Mouse (Mus musculus) embryonic facial prominence, embryonic 11.5 days (tissue): Measurements from ENCODE around the gene Kera. TPM values are rescaled to one million over a fixed set of nuclear protein-coding genes. Genes with fewer than 3 reads are reported as not detected.

ENCODE experiments used
- ATAC-seq: fragments of 200-750 bp; cut with Nextera tagmentation; replicated peaks from 2 replicates; pipeline ENCODE4 v1.8.0; 2017; ENCODE audit warnings: low read depth; ENCODE audit not compliant: insufficient number of reproducible peaks, low FRiP score, low TSS enrichment
- DNase-seq: peaks from one replicate; pipeline ENCODE4 v3.0.0-alpha.2; 2015; ENCODE audit warnings: low spot score
- H3K27ac ChIP-seq: fragments of 300-500 bp; sonication (generic); replicated peaks from 2 replicates; pipeline ENCODE4 v1.5.1; 2014; ENCODE audit warnings: mild to moderate bottlenecking, low read depth, low read length, control low read depth
- H3K27me3 ChIP-seq: fragments of 300-500 bp; sonication (generic); 2 replicates; pipeline ENCODE4 v1.6.1; 2014; ENCODE audit warnings: mild to moderate bottlenecking, low read length, moderate library complexity, mixed read lengths; ENCODE audit not compliant: control insufficient read depth, insufficient read depth
- H3K36me3 ChIP-seq: fragments of 300-500 bp; sonication (generic); replicated peaks from 2 replicates; pipeline ENCODE4 v1.6.1; 2014; ENCODE audit warnings: low read depth, mild to moderate bottlenecking, low read length, moderate library complexity, mixed read lengths; ENCODE audit not compliant: control insufficient read depth, insufficient read depth
- H3K4me1 ChIP-seq: fragments of 300-500 bp; sonication (generic); 2 replicates; pipeline ENCODE4 v1.6.1; 2014; ENCODE audit warnings: low read length, mixed read lengths; ENCODE audit not compliant: control insufficient read depth, insufficient read depth
- H3K4me2 ChIP-seq: fragments of 300-500 bp; sonication (generic); 2 replicates; pipeline ENCODE4 v1.6.1; 2014; ENCODE audit warnings: low read depth, mild to moderate bottlenecking, control low read depth, low read length, moderate library complexity
- H3K4me3 ChIP-seq: fragments of 300-500 bp; sonication (generic); 2 replicates; pipeline ENCODE4 v1.5.1; 2014; ENCODE audit warnings: low read depth, low read length, control low read depth
- H3K9ac ChIP-seq: fragments of 300-500 bp; sonication (generic); replicated peaks from 2 replicates; pipeline ENCODE4 v1.6.1; 2014; ENCODE audit warnings: mild to moderate bottlenecking, control low read depth, low read length
- H3K9me3 ChIP-seq: fragments of 300-500 bp; sonication (generic); replicated peaks from 2 replicates; pipeline ENCODE4 v1.6.1; 2016; ENCODE audit warnings: mild to moderate bottlenecking, low read length, inconsistent platforms, mixed read lengths; ENCODE audit not compliant: control insufficient read depth
- WGBS: fragments of 180-500 bp; shearing (Covaris S2); extraction: QIAGEN DNeasy Blood & Tissue Kit; methylation state at CpG from one replicate; pipeline ENCODE4 v1.1.7; 2014; 5-methylcytosine and 5-hydroxymethylcytosine counted together
- polyA plus RNA-seq: library from polyadenylated mRNA; unstranded; fragments of >200 nt; fragmentation: Nextera tagmentation; extraction: Ambion mirVana; gene quantifications from 2 replicates; pipeline ENCODE4 v1.2.1, GENCODE M21; 2014

The Kera gene
- polyA plus RNA-seq, 1 experiment from 2014 or later: 3.2 TPM

- ATAC-seq (no peak), DNase-seq (no peak)
- Histone ChIP-seq H3K4me1 (no peaks in the 10 kb centered on the region), H3K36me3 (no peaks in the 10 kb centered on the region), H3K27me3 (no peaks in the 10 kb centered on the region), H3K27ac (no peak overlapping the region), H3K9me3 (no peaks in the 10 kb centered on the region), H3K9ac (no peak overlapping the region), H3K4me2 (no peak overlapping the region), H3K4me3 (no peak overlapping the region)
- WGBS: 41% methylated on average over 3 of the region's 3 CpGs
These were observed 15.6 kb upstream of the Kera start for GRCm38 (mm10) chr10:97591036-97591435.

DNA sequence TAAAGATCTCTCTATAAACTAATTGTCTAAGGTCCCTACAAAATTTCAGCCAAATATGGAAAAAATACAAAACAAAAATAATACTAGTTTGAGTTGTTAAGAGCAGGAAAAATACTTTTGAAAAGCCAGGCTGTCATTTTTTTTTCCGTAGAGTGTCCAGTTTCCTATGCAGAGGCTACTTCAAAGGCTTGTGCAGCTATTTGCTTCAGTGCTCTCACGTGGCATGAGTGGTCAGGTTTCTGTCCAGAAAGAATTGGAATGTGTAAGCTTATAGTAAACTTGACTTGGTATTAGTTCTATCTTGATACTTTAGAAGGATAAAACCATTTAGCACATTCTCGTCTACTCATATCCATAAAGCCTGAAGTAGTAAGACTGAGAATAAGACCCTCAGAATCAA is 15.0 kb upstream of the Kera start:
- H3K36me3 ChIP-seq: no peaks in the 10 kb centered on the region
- H3K9me3 ChIP-seq: no peaks in the 10 kb centered on the region
- ATAC-seq (no peak), DNase-seq (peak; percentile 52)
- WGBS: 52% methylated on average over 3 of the region's 3 CpGs
- H3K4me2 ChIP-seq: no peak overlapping the region
- no peak overlapping the region for H3K9ac ChIP-seq
- H3K4me3 ChIP-seq: no peak overlapping the region
- no peak overlapping the region for H3K27ac ChIP-seq
- H3K4me1 ChIP-seq: no peaks in the 10 kb centered on the region
- H3K27me3 ChIP-seq: no peaks in the 10 kb centered on the region

DNA sequence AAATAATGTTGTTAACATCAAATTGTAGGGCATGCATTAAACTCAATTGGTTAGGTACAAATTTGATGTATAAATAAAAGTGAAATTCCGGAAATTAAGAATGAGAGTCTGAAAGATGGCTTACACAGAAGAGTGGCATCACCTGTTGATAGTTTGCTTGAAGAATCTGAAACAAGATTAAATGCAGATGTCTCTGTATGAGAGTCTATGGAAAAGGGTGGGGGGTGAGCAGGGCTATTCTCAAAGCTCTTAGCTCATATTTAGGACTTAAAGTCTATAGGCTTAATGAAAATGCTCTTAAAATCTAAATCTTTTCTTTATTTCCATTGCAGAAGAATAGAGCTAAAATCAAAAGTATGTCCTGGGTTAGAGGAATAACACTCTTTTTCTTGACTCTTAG is 11.0 kb upstream of the Kera start:
- Histone ChIP-seq H3K36me3 (no peaks in the 10 kb centered on the region), H3K4me1 (no peaks in the 10 kb centered on the region), H3K4me2 (no peak overlapping the region), H3K4me3 (no peak overlapping the region), H3K9me3 (no peaks in the 10 kb centered on the region), H3K27me3 (no peaks in the 10 kb centered on the region), H3K9ac (no peak overlapping the region), H3K27ac (no peak overlapping the region)
- 54% methylated on average over 1 of the region's 1 CpGs for WGBS
- ATAC-seq (no peak), DNase-seq (peak; percentile 63)

GRCm38 (mm10) chr10:97601744-97602143 is 4.9 kb upstream of the Kera start:
- H3K4me2 ChIP-seq: no peak overlapping the region
- H3K36me3 ChIP-seq: no peaks in the 10 kb centered on the region
- H3K27me3 ChIP-seq: no peaks in the 10 kb centered on the region
- DNase-seq (no peak), ATAC-seq (0 out of 2 replicates have a peak, but pooled peaks have one; percentile 23)
- no peaks in the 10 kb centered on the region for H3K9me3 ChIP-seq
- H3K9ac ChIP-seq: no peak overlapping the region
- no peak overlapping the region for H3K27ac ChIP-seq
- 81% methylated on average over 4 of the region's 4 CpGs for WGBS
- H3K4me1 ChIP-seq: no peaks in the 10 kb centered on the region
- no peak overlapping the region for H3K4me3 ChIP-seq

- no peaks in the 10 kb centered on the region for H3K36me3 ChIP-seq
- H3K4me1 ChIP-seq: no peaks in the 10 kb centered on the region
- no peaks in the 10 kb centered on the region for H3K27me3 ChIP-seq
- no peak for DNase-seq
- no peak for ATAC-seq
- no peak overlapping the region for H3K9ac ChIP-seq
- no peak overlapping the region for H3K27ac ChIP-seq
- no peak overlapping the region for H3K4me2 ChIP-seq
- H3K4me3 ChIP-seq: no peak overlapping the region
- no peaks in the 10 kb centered on the region for H3K9me3 ChIP-seq
These were observed 3.4 kb upstream of the Kera start for GRCm38 (mm10) chr10:97603256-97603655.

- WGBS: 92% methylated on average over 1 of the region's 1 CpGs
- Histone ChIP-seq H3K9ac (no peak overlapping the region), H3K9me3 (no peaks in the 10 kb centered on the region), H3K27ac (no peak overlapping the region), H3K4me1 (no peaks in the 10 kb centered on the region), H3K36me3 (no peaks in the 10 kb centered on the region), H3K4me2 (no peak overlapping the region), H3K27me3 (no peaks in the 10 kb centered on the region), H3K4me3 (no peak overlapping the region)
- DNase-seq (no peak), ATAC-seq (no peak)
These were observed 15.6 kb downstream of the Kera start for GRCm38 (mm10) chr10:97622328-97622727.

- no peak for DNase-seq
- Histone ChIP-seq H3K4me1 (no peaks in the 10 kb centered on the region), H3K4me2 (no peak overlapping the region), H3K9me3 (no peaks in the 10 kb centered on the region), H3K36me3 (no peaks in the 10 kb centered on the region), H3K9ac (no peak overlapping the region), H3K4me3 (no peak overlapping the region), H3K27me3 (no peaks in the 10 kb centered on the region), H3K27ac (no peak overlapping the region)
- ATAC-seq: no peak
- 35% methylated on average over 2 of the region's 2 CpGs for WGBS
These were observed 17.7 kb downstream of the Kera start for GRCm38 (mm10) chr10:97624381-97624780.

DNA sequence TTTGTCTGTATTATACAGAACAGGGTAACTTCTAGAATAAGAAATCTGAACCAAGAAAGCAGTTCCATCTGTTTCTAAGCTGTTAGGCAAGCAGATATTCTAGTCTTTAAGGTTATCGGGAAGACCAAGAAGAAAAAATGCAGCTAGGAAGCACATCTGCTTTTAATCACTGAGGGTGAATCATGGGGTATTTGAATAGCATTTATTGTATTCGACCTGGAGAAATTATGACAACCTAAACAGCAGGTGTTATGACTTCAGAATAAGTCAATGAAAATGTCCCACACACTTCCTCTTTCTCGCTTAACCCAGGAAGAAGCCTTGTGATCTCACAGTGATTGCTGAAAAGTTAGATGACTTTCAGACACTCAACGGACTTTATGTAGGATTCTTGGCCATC is 18.4 kb downstream of the Kera start:
- DNase-seq (peak; percentile 66), ATAC-seq (no peak)
- Histone ChIP-seq H3K36me3 (no peaks in the 10 kb centered on the region), H3K27me3 (no peaks in the 10 kb centered on the region), H3K4me3 (no peak overlapping the region), H3K4me1 (no peaks in the 10 kb centered on the region), H3K9me3 (no peaks in the 10 kb centered on the region), H3K9ac (no peak overlapping the region), H3K27ac (no peak overlapping the region), H3K4me2 (no peak overlapping the region)
- 34% methylated on average over 4 of the region's 4 CpGs for WGBS
